Mouse (Mus musculus): Measurements from ENCODE around the gene Gm10310.
"Not testable (repeated sequence)": the region's sequence is repeated elsewhere in the genome, so short reads cannot be mapped to it uniquely, and the experiment has no call there.

Gm10310 gene

GRCm38 (mm10) chr10:129984962-129985361, at the start of gene Gm10310:
TSS of gene Gm10310 (minus strand) at chr10:129985062.
- not testable (repeated sequence) for DNase-seq (ENCODE audit: low spot score in 2 of 2)

DNA sequence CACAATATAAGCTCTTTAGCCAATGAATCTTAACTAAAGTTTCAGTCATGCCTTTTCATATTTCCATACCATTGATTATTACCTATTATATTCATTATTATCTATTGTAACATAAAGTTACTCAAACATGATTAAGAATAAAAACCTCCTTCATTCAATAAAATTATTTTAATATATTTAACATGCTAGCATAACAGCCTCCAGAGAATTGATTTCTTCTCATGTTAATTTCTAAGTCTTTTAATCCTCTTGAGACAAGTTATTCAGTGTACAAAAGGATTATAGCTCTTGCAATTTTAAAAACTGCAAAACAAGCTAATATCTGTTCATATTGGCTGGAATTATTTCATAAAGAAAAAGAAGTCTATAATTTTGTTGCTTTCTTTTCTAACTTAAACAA, 45.2 kb upstream of the Gm10310 start, which contains the start of gene Olfr821:
TSS of gene Olfr821 (plus strand) at position 301 of the 400 bp plus-strand sequence.
- DNase-seq (ENCODE audit: low spot score in 2 of 2) = no peak

DNA sequence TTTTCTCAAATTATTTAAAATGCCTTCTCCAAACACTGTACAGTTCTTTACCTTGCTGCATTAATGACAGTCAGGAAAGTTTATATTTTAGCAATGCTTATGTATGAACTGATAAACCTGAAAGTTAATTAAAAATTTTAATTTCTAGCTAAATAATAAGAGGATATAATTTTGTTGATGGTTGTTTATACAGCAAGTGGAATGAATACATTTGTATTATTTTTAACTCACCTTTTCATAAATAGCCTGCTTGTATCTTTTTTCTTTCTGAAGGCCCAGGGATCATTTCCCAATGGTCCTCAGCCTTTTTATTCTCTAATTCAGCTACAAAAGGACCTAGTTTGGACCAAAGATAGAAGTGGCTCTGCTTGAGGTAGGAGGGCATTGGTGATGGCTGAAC, 27.5 kb upstream of the Gm10310 start, which contains the start of gene Olfr820:
TSS of gene Olfr820 (plus strand) at position 301 of the 400 bp plus-strand sequence.
- no peak for DNase-seq (ENCODE audit: low spot score in 2 of 2)

- DNase-seq (ENCODE audit: low spot score in 2 of 2) = not testable (repeated sequence)
Observed at GRCm38 (mm10) chr10:130005366-130005765, 20.5 kb upstream of the Gm10310 start.

DNA sequence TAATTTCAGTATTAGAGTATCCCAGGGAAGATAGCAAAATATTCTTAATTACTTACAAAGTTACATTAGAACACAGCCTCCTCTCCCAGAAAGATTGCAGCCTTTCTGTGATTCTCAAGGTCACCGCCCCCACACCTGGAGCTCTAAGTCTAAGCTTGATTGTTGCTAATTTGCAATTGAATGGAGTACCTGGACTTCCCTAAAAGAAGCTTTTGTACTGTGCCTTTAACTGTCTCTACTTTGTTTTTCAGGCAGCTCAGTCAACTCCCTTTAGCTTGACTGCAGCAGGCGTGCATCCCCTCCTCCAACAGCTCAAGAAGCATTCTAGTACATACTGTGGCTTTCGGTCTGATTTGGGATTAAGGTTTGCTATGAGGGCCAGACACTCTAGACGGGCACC, 19.2 kb upstream of the Gm10310 start:
- not testable (repeated sequence) for DNase-seq (ENCODE audit: low spot score in 2 of 2)

DNA sequence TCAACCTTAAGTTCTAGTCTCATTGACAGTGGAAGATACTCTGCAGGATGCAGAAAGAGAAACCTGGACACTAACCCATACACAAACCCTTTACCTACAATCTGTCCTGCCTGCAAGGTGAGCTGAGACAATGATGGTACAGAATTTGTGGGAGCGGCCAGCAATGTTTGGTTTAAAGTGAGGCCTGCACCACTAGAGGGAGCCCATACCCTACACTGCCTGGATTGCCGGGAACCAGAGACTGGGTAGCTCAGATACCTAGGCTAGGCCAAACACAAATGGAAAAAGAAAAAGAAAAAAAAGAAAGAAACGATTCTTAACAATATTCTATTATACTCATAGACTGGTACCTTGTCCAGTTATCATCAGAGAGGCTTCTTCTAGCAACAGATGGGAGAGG, 3.0 kb downstream of the Gm10310 start:
- not testable (repeated sequence) for DNase-seq (ENCODE audit: low spot score in 2 of 2)

- not testable (repeated sequence) for DNase-seq (ENCODE audit: low spot score in 2 of 2)
Observed at GRCm38 (mm10) chr10:129976040-129976439, 8.8 kb downstream of the Gm10310 start, which contains the start of gene Olfr247. TSS of gene Olfr247 (minus strand) at chr10:129976140.

GRCm38 (mm10) chr10:129972994-129973393, 11.9 kb downstream of the Gm10310 start:
- not testable (repeated sequence) for DNase-seq (ENCODE audit: low spot score in 2 of 2)

GRCm38 (mm10) chr10:129967166-129967565, 17.7 kb downstream of the Gm10310 start, which contains the start of gene Olfr819:
TSS of gene Olfr819 (minus strand) at chr10:129967266.
- DNase-seq (ENCODE audit: low spot score in 2 of 2) = not testable (repeated sequence)

DNA sequence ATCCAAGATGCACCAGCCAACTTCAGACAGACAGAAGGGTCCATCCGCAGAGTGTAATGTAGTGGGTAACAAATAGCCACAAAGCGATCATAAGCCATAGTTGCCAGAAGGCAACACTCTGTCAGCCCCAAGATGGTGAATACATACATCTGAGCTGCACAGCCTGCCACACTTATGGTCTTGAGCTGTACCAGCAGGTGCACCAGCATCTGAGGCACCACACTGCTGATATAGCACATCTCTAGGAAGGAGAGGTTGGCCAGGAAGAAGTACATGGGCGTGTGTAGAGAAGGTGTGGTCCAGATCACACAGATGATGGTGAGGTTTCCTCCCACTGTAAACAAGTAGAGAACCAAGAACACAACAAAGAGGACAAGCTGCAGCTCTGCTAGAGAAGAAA, 18.6 kb downstream of the Gm10310 start:
- not testable (repeated sequence) for DNase-seq (ENCODE audit: low spot score in 2 of 2)

- DNase-seq (ENCODE audit: low spot score in 2 of 2) = no peak
Observed at GRCm38 (mm10) chr10:129949000-129949399, 35.9 kb downstream of the Gm10310 start, which contains the start of gene Olfr818. TSS of gene Olfr818 (minus strand) at chr10:129949100.

Measured in frontal cortex, postnatal 25 days (tissue).